Mouse (Mus musculus): ENCODE measurements around the gene AA986860. TPM values are rescaled to one million over a fixed set of nuclear protein-coding genes. Genes with fewer than 3 reads are reported as not detected.
A peak's percentile ranks its signal among the peaks of the same experiment; 100 is the strongest.

Gene AA986860
- polyA plus RNA-seq, 1 experiment from 2014 or later: 0.86 TPM

DNA sequence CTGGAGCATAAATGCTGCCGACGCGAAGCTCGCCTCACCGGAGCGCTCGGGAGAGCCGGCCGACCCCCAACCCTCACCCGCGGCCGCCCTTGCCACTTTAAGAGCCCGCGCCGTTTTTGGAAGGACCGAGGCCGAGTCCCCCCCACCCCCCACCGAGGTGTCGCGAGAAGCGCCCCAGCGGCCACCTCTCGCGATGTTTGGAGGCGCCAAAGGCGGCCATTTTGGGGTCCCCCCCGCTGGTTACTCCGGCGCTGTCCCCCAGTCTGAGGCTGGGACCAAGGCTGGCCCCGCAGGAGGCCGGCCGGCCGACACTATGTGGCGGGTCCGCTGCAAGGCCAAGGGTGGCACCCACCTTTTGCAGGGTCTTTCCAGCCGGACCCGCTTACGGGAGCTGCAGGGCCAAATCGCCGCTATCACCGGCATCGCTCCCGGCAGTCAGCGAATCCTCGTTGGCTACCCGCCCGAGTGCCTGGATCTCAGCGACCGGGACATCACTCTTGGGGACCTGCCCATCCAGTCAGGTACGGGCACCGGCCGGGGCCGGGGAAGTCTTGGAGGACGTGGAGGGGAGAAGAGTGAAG, 14.4 kb upstream of the AA986860 start, which contains the start of gene Yod1:
Yod1 (plus strand) TSS at position 37 of the 581 bp plus-strand sequence.
- 0 out of 2 replicates have a peak within 1 kb of the TSS, but pooled peaks have one; percentile 37 for H3K27ac ChIP-seq
- H3K4me1 ChIP-seq: peaks cover 18% of the 10 kb centered on the region
- H3K9ac ChIP-seq: peak within 1 kb of the TSS; percentile 82
- H3K27me3 ChIP-seq (replicated peaks): no peaks in the 10 kb centered on the region
- no peaks in the 10 kb centered on the region for H3K9me3 ChIP-seq
- under 1% methylated on average over 54 of the region's 54 CpGs for WGBS
- ATAC-seq (ENCODE audit: low FRiP score, low read depth): peak; percentile 80
- H3K36me3 ChIP-seq: 0 out of 2 replicates have a peak, but pooled peaks cover 4% of the 10 kb centered on the region
- peak within 1 kb of the TSS; percentile 99 for H3K4me2 ChIP-seq (replicated peaks)
- H3K4me3 ChIP-seq: peak within 1 kb of the TSS; percentile 64

DNA sequence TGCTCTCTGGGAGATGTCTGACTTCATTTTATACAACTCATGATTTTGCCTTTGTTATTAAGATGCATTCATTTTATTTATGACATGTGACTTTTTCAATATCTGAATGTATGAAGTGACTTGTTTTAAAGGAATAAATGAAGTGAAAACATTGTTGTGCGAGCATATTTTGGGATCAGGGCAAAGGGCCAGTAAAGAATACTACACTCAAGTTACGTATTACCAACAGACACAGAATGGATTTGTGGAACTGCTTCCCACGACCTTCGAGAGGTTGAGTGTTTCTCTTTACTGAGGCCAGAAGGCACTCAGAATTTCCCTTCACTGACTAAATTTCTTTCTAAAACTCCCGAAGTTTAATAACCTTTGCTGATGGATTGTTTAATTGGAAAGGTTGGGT, 7.6 kb upstream of the AA986860 start:
- Histone ChIP-seq H3K9me3 (no peaks in the 10 kb centered on the region), H3K4me1 (no peaks in the 10 kb centered on the region), H3K27me3 (replicated peaks) (no peaks in the 10 kb centered on the region), H3K9ac (no peak overlapping the region), H3K36me3 (0 out of 2 replicates have a peak, but pooled peaks cover 1% of the 10 kb centered on the region), H3K4me2 (replicated peaks) (no peak overlapping the region), H3K4me3 (no peak overlapping the region), H3K27ac (no peak overlapping the region)
- no peak for ATAC-seq (ENCODE audit: low FRiP score, low read depth)
- WGBS: 91% methylated on average over 5 of the region's 5 CpGs

DNA sequence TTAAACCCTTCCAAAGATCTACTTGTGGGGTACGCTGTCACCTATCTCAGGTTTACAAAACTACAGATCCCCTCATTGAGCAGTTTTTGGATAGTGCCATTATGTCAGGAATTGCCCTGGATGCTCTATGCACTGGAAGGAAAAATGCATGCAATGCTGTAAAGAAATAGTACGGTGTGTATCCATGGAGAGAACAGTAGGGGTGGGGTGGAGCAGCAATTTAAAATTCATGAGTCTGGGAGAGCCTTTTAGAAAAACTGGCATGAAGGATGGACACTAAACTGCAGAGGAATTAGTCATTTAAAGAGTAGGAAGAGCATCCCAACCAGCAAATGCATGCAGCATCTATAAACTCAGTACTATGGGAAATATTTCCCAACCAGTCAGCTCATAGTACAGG, 5.4 kb upstream of the AA986860 start:
- 68% methylated on average over 2 of the region's 2 CpGs for WGBS
- Histone ChIP-seq H3K4me2 (replicated peaks) (no peak overlapping the region), H3K36me3 (no peaks in the 10 kb centered on the region), H3K4me3 (no peak overlapping the region), H3K27ac (no peak overlapping the region), H3K4me1 (no peaks in the 10 kb centered on the region), H3K9me3 (no peaks in the 10 kb centered on the region), H3K27me3 (replicated peaks) (no peaks in the 10 kb centered on the region), H3K9ac (no peak overlapping the region)
- no peak for ATAC-seq (ENCODE audit: low FRiP score, low read depth)

DNA sequence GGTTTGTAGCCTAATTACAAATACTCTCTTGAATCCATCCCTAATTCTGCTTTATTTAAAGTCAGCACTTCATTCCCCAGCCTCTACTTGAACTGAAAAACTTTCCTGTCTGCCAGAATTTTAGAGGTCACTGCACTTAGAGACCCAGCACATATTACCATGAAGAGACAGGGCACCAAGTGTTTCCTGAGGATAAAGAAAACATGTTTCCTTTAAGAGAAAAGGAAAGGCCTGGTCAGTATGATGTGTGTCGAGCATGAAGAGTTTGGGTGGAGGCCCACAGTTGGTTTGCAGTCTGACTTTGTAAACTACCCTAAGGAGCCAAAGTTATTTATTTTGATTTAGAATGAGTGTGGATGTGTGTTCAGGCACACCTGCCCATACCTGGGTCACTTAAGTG, 3.7 kb upstream of the AA986860 start:
- Histone ChIP-seq H3K9me3 (no peaks in the 10 kb centered on the region), H3K27ac (no peak overlapping the region), H3K9ac (no peak overlapping the region), H3K36me3 (no peaks in the 10 kb centered on the region), H3K4me3 (no peak overlapping the region), H3K4me1 (no peaks in the 10 kb centered on the region), H3K4me2 (replicated peaks) (no peak overlapping the region), H3K27me3 (replicated peaks) (no peaks in the 10 kb centered on the region)
- no peak for ATAC-seq (ENCODE audit: low FRiP score, low read depth)
- 84% methylated on average over 1 of the region's 1 CpGs for WGBS

DNA sequence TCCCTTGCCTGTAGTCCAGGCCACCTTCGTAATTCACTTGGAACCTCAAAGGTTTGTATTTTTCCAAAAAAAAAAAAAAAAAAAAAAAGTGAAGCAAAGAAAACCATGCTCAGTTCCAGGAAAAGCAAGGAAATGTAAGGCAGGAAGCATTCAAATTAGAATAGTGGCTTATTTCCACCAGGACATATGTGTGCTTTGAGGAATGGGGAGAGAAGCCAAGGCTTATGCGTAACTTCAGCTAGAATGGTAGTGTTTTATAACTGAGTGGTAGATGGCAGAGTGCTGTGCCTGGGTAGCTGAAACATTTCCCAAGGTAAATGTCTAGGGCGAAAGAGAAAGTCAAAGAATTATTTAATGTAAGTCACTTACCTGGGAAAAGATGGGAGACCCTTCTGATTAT, 3.1 kb upstream of the AA986860 start:
- no peak for ATAC-seq (ENCODE audit: low FRiP score, low read depth)

DNA sequence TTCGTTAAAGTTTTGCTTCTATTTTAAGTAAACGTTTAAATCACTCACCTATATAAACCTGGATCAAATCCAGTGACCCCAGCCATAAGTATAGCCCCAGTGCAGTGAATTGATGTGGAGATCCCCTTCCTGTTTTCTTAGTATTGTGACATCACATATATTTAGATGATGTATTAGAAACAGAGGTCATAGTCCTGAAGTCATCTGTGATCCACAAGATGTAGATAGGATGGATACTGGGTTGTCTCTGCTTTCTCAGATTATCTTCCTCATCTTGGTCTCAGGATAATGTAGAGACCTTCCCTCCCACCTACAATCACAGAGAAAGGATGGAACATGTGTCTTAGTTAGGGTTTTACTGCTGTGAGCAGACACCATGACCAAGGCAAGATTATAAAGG, 2.6 kb upstream of the AA986860 start, which contains the start of gene Pfkfb2:
Pfkfb2 (minus strand) TSS at position 101 of the 400 bp plus-strand sequence.
- no peak within 1 kb of the TSS for H3K9ac ChIP-seq
- WGBS: 83% methylated on average over 2 of the region's 2 CpGs
- no peak within 1 kb of the TSS for H3K4me3 ChIP-seq
- H3K4me2 ChIP-seq (replicated peaks): no peak within 1 kb of the TSS
- no peaks in the 10 kb centered on the region for H3K36me3 ChIP-seq
- H3K27me3 ChIP-seq (replicated peaks): no peaks in the 10 kb centered on the region
- H3K27ac ChIP-seq: no peak within 1 kb of the TSS
- H3K9me3 ChIP-seq: no peaks in the 10 kb centered on the region
- H3K4me1 ChIP-seq: no peaks in the 10 kb centered on the region
- no peak for ATAC-seq (ENCODE audit: low FRiP score, low read depth)

More for the DNA sequence above, 3.1 kb upstream of the AA986860 start:
- H3K9me3 ChIP-seq: no peaks in the 10 kb centered on the region
- no peaks in the 10 kb centered on the region for H3K4me1 ChIP-seq
- WGBS: 93% methylated on average over 3 of the region's 3 CpGs
- no peaks in the 10 kb centered on the region for H3K27me3 ChIP-seq (replicated peaks)
- H3K9ac ChIP-seq: no peak overlapping the region
- H3K36me3 ChIP-seq: no peaks in the 10 kb centered on the region
- no peak overlapping the region for H3K4me3 ChIP-seq
- no peak overlapping the region for H3K4me2 ChIP-seq (replicated peaks)
- H3K27ac ChIP-seq: no peak overlapping the region

DNA sequence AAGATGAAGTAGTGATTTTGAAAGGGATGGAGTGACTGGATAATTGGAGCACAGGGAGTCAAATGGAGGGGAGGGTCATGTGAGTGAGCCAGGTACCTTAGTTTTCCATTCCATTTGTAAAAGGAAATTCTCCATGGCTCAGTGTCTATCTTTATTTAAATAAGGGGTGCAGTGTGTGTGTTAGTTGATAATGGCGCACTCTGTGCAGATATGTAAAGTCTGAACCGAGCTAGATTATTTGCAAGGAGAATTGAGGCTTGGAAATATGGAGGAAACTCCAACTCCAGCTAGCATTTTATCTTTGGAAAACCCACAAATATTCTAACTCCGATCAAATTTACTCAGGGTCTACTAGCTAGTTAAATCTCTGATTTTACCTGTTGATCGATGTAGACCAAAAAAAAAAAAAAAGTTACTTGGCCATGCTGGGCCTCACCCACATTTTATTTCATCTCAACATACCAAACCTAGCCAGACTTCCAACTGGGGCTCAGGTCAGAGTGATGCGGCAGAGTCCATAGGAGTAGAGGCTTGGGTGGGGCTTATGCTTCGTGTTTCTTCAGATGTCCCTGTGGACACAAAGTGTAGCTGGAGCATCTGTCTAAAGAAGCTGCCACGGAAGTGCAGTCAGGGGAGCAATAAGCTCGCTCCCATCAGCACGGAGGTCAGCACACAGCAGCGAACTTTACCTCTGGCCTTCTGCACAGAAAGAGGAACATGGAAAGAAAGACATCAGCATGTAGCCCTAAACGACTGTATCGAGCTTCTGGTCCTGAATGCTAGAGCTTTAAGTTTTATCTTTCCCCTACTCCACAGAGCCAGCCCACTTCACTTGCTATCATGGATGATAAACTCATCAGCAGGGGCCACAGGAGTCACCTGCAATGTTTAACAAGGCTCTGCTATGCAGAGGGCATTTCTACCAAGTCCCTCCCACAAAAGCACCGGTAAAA, 1.2 kb downstream of the AA986860 start:
- Histone ChIP-seq H3K9ac (no peak overlapping the region), H3K9me3 (no peaks in the 10 kb centered on the region), H3K27me3 (replicated peaks) (no peaks in the 10 kb centered on the region), H3K27ac (no peak overlapping the region), H3K36me3 (no peaks in the 10 kb centered on the region), H3K4me3 (no peak overlapping the region), H3K4me2 (replicated peaks) (no peak overlapping the region), H3K4me1 (no peaks in the 10 kb centered on the region; the same call in 1 of the 2 replicates)
- WGBS: 90% methylated on average over 13 of the region's 13 CpGs
- no peak for ATAC-seq (ENCODE audit: low FRiP score, low read depth)

DNA sequence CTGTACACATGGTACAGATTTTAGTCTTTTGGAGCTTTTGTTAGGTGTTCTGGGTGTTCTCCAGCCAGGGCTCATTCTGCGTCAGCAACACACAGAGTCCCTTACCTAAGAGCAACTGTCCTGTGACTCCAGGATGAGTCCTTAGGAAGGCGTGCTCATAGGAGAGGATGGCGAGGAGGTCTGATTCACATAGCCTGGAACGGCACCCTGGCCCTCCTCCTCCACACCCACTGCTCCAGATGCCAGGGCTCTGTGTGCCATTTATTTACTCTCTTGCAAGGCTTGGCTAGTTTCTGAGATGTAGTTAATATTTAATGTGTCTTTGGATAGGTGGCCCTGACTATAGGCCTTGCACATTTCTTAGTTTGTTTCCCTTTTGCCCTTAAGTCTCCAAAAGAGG, 1.9 kb downstream of the AA986860 start:
- Histone ChIP-seq H3K9me3 (no peaks in the 10 kb centered on the region), H3K4me2 (replicated peaks) (no peak overlapping the region)

DNA sequence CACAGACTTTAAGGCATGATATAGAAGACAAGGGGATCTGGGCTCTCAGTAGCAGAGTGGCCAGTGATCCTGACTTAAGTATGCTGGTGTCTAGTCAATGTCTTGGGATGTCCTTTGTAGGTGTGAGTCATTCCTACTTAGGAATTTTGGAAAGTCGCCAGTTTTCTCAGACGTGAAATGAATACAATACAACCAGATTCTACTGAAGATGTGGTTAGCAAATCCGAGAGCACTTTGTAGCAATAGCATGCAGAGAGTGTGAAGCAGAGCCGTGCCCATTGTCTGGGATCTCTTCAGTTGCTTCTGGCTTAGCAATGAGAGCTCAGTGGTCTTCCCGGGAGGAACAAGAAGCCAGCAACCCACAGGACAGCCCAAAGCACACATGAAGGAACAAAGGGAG, 2.7 kb downstream of the AA986860 start:
- Histone ChIP-seq H3K36me3 (no peaks in the 10 kb centered on the region), H3K9me3 (no peaks in the 10 kb centered on the region), H3K27ac (no peak overlapping the region), H3K9ac (no peak overlapping the region), H3K27me3 (replicated peaks) (no peaks in the 10 kb centered on the region), H3K4me3 (no peak overlapping the region), H3K4me2 (replicated peaks) (no peak overlapping the region), H3K4me1 (no peaks in the 10 kb centered on the region; the same call in 1 of the 2 replicates)
- 85% methylated on average over 5 of the region's 5 CpGs for WGBS
- no peak for ATAC-seq (ENCODE audit: low FRiP score, low read depth)

More for the DNA sequence above, 1.9 kb downstream of the AA986860 start:
- ATAC-seq (ENCODE audit: low FRiP score, low read depth): no peak
- Histone ChIP-seq H3K27me3 (replicated peaks) (no peaks in the 10 kb centered on the region), H3K9ac (no peak overlapping the region), H3K36me3 (no peaks in the 10 kb centered on the region), H3K27ac (no peak overlapping the region), H3K4me3 (no peak overlapping the region), H3K4me1 (no peaks in the 10 kb centered on the region; the same call in 1 of the 2 replicates)
- 91% methylated on average over 4 of the region's 4 CpGs for WGBS

DNA sequence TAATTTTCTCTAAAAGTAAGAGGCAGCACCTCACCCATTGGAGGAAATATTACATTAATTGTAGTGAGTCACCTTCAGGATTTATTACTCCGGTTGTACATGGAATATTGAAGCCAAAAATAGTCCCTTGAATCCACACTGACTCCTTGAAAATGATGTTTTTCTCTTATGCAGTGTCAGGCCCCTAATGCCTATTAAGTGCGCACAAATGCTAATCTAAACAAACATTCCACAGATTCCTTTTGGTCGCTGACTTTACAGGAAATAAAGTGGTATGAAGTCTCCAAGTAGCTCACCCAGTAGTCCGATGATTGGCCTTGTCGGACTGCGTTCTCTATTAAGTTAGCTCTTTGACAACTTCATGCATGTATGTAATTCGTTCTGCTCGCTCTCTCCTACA, 3.1 kb downstream of the AA986860 start:
- Histone ChIP-seq H3K4me2 (replicated peaks) (no peak overlapping the region), H3K27ac (no peak overlapping the region), H3K4me3 (no peak overlapping the region), H3K27me3 (replicated peaks) (no peaks in the 10 kb centered on the region), H3K4me1 (no peaks in the 10 kb centered on the region; the same call in 1 of the 2 replicates), H3K9ac (no peak overlapping the region), H3K9me3 (no peaks in the 10 kb centered on the region), H3K36me3 (no peaks in the 10 kb centered on the region)
- WGBS: 86% methylated on average over 8 of the region's 8 CpGs
- ATAC-seq (ENCODE audit: low FRiP score, low read depth): no peak

DNA sequence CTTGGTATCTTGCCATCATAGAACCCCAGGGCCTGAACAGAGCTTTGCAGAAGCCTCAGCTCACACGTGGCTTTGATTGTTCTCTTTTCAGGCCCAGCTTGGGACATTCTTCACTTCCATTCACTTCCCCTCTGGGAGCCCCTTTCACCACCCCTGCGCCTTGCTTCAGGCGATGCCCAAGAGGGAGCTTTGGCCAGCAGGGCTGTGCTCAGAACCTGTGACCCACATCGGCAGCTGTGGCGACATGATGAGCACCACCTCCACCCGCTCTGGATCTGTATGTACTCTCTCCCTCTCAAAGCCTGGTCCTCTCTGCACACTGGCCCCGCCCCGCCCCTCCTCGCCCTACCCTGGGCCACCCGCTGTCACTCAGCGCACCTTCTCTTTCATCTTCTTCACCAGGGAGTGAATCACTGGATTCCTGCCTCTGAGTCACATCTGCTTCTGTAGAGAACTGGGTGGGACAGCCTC, 5.7 kb downstream of the AA986860 start:
- Histone ChIP-seq H3K27me3 (replicated peaks) (no peaks in the 10 kb centered on the region), H3K4me1 (no peaks in the 10 kb centered on the region; the same call in 1 of the 2 replicates), H3K9ac (no peak overlapping the region), H3K9me3 (no peaks in the 10 kb centered on the region), H3K36me3 (no peaks in the 10 kb centered on the region), H3K4me2 (replicated peaks) (no peak overlapping the region), H3K27ac (no peak overlapping the region), H3K4me3 (no peak overlapping the region)
- WGBS: 31% methylated on average over 11 of the region's 11 CpGs
- ATAC-seq (ENCODE audit: low FRiP score, low read depth): no peak

DNA sequence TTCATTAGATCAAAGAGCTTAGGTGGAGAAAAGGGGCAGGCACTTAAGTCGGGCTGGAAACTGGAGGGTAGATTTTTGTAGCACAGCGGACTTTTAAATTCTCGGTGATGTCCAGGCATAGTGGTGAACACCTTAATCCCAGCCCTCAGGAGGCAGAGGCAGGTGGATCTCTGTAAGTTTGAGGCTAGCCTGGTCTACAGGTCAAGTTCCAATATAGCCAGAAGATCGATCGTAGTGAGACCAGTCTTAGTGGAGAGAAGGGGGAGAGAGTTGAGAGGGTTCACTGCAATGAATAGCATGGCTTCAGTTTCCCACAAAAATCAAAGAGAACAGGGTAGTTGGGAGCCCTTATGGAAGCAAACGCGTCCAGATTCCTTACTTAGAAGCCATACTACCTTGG, 6.1 kb downstream of the AA986860 start:
- 92% methylated on average over 7 of the region's 7 CpGs for WGBS
- Histone ChIP-seq H3K27ac (no peak overlapping the region), H3K4me2 (replicated peaks) (no peak overlapping the region), H3K9me3 (no peaks in the 10 kb centered on the region), H3K9ac (no peak overlapping the region), H3K4me1 (no peaks in the 10 kb centered on the region; the same call in 1 of the 2 replicates), H3K4me3 (no peak overlapping the region), H3K36me3 (no peaks in the 10 kb centered on the region), H3K27me3 (replicated peaks) (no peaks in the 10 kb centered on the region)
- ATAC-seq (ENCODE audit: low FRiP score, low read depth): no peak
